Mouse (Mus musculus) heart, adult 8-10 months (tissue): Measurements from ENCODE around the gene Ppp1r12a. TPM values are rescaled to one million over a fixed set of nuclear protein-coding genes. Genes with fewer than 3 reads are reported as not detected.

Experiments used
- DNase-seq: peaks from one replicate; pipeline ENCODE4 v3.0.0; 2022; ENCODE audit warnings: low spot score
- total RNA-seq, 4 experiments: library from RNA; stranded (reverse); gene quantifications; 2 replicates each; pipeline ENCODE4 v1.2.4; 2022

Gene Ppp1r12a
- total RNA-seq, 4 experiments from 2014 or later = 53.4 to 61.5 (median 57.1) TPM

- no peak for DNase-seq
These were observed 129.9 kb downstream of the Ppp1r12a start for GRCm38 (mm10) chr10:108291688-108292471.

DNA sequence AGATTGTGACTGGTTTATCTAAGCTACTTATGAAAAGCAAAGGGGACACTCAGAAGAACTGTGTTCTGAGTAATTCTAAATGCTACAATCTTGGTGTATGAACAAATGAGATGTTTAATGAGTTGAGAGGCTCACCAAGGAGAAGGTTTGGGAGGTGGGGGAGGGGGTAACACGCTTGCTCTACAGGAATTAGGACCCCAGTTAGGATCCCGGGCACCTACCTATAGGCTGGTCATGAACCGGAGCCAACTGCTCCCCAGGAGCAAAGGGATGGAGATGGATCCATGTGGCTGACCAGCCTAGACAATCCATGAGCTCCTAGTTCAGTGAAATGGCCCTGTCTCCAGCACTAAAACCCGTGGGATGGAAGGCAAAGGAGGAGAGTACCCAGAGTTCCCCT, 130.7 kb downstream of the Ppp1r12a start:
- no peak for DNase-seq

DNA sequence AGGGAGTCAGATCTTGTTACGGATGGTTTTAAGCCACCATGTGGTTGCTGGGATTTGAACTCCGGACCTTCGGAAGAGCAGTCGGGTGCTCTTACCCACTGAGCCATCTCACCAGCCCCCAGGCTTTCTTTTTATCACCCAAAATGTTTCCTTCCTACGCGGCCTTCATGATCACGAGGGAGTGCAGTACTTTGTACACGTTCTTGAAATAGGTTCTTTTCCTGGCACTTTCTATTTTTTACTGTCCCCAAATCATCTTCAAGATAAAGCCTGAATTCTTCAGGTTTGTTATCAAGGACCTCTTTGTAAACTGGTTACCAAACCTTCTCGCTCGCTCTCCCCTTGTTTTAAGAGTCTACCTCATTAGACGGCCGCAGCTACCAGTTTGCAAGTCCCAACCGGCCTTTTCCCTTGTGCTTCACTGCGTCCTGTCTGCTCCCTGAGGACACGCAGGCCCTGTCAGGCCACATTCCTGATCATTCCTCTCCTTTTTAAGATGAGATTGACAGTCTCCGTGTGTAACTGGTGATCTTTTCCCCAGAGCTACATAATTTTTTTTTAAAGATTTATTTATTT, 131.7 kb downstream of the Ppp1r12a start:
- no peak for DNase-seq

GRCm38 (mm10) chr10:108294766-108295165, 132.8 kb downstream of the Ppp1r12a start:
- DNase-seq = no peak

DNA sequence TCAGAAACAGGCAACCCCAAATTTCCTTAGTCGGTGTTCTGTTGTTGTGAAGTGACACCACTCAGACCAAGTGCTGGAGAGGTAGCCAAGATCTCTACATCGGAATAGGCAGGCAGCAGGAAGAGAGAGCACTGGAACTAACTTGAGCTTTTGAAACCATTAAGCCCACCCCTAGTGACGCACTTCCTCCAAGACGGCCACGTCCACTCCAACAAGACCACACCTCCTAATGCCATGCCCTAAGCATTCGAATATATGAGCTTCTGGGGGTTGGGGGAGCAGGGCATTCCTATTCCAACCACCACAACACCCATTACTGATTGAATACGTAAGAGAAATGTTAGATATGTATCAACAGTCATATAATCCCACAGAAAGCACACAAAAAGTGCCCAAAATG, 134.5 kb downstream of the Ppp1r12a start:
- no peak for DNase-seq

DNA sequence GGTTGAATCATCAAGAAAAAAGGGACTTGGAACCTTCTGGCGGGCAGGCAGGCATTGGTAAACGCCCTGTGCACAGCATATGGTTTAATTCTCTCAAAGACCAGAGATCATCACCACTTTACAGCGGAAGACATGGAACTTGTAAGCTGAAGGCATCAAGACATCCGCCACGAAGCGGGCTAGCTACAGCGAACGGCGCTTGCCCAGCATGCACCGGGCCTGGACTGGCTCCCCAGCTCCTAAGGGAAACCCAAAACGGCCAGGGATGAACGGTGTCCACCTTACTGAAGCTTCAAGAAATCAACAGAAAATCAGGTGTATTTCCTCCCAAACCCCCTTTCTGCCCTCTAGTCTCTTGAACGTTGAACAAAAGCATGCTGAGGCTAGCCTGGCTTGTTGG, 136.3 kb downstream of the Ppp1r12a start:
- no peak for DNase-seq

GRCm38 (mm10) chr10:108298841-108299545, 137.0 kb downstream of the Ppp1r12a start:
- DNase-seq = no peak

DNA sequence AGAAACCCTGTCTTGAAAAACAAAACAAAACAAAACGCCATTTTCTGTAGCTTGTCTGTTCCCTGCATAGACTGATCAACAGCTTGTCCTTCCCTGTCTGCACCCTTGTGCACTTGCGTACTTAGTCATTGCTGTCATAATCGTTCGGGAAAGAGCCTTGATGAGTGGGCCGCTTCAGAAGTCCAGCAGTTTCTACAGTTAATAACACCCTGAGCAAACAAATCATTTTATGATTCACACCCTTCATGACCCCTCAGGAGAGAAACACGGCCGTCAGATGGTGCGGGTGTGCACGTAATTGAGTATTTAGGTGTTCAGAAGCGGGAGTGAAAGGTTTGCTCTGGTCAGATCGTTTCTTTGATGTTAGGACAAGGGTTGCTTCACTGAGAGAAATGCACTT, 137.8 kb downstream of the Ppp1r12a start:
- no peak for DNase-seq

- peak; percentile 70 for DNase-seq
These were observed 138.8 kb downstream of the Ppp1r12a start for GRCm38 (mm10) chr10:108300843-108301242.

- no peak for DNase-seq
These were observed 145.8 kb downstream of the Ppp1r12a start for GRCm38 (mm10) chr10:108307772-108308171.

- no peak for DNase-seq
These were observed 148.2 kb downstream of the Ppp1r12a start for GRCm38 (mm10) chr10:108310195-108310594.

DNA sequence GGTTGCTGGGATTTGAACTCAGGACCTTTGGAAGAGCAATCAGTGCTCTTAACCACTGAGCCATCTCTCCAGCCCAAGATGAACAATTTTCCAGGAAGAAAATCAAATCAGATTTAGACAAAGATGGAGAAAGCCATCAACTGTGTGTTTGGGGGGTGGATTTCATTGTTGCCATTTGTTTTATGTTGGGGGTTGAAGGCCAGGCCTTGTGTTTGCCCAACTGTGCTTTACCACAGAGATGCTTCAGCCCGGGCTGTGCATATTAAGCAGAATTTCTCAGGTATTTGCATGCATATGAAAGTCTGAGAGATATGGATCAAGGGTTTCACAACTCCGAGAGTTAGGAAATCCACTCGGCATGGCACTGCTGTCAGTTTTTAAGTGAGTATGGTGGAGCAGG, 149.4 kb downstream of the Ppp1r12a start:
- DNase-seq = no peak

- no peak for DNase-seq
These were observed 151.9 kb downstream of the Ppp1r12a start for GRCm38 (mm10) chr10:108313845-108314244.

- DNase-seq = no peak
These were observed 152.4 kb downstream of the Ppp1r12a start for GRCm38 (mm10) chr10:108314396-108314795.

DNA sequence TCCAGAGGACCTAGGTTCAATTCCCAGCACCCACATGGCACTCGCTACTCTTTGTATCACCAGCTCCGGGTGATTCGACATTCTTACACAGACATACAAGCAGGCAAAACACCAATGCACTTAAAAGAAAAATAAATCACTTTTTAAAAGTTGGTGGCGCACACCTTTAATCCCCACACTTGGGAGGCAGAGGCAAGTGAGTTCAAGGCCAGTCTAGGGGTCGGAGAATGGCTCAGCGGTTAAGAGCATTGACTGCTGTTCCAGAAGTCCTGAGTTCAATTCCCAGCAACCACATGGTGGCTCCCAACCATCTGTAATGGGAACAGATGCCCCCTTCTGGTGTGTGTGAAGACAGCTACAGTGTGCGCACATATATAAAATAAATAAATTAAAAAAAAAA, 153.2 kb downstream of the Ppp1r12a start:
- no peak for DNase-seq

DNA sequence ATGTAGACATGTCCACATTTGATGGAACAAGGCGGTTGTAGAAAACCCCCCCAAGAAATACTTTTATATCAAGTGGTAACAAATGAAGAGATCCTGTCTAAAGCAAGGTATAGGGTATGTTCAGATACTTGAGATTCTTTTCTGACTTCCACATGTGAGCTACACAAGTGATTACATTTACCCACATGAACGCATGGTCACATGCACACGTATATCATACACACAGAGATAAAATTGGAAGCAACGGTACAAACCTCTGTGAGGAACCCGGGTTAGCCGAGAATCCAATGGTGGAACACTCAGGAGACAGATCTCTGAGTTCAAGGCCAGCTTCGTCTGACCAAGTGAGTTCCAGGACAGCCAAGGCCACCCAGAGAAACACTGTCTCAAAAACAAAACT, 166.4 kb downstream of the Ppp1r12a start:
- DNase-seq = no peak

DNA sequence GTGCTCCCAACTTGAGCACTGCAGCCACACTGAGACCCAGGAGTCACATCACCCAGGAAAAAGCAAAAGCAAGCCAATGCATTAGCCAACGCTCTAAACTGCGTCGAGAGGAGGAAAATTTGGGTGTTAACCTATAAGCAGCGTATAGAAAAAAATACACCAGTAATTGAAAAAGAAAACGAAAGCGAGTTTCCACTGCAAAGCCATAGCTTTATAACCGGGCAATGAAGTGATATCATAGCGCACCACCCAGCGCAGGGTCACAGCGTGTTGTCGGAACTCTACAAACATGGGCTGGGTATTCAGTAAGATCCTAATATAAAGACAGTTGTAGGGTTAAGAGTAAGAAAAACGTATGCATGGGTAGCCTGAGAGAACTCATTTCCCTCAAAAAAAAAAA, 167.0 kb downstream of the Ppp1r12a start:
- DNase-seq = no peak

- no peak for DNase-seq
These were observed 167.8 kb downstream of the Ppp1r12a start for GRCm38 (mm10) chr10:108329771-108330170.

GRCm38 (mm10) chr10:108330964-108331363, 169.0 kb downstream of the Ppp1r12a start:
- no peak for DNase-seq

DNA sequence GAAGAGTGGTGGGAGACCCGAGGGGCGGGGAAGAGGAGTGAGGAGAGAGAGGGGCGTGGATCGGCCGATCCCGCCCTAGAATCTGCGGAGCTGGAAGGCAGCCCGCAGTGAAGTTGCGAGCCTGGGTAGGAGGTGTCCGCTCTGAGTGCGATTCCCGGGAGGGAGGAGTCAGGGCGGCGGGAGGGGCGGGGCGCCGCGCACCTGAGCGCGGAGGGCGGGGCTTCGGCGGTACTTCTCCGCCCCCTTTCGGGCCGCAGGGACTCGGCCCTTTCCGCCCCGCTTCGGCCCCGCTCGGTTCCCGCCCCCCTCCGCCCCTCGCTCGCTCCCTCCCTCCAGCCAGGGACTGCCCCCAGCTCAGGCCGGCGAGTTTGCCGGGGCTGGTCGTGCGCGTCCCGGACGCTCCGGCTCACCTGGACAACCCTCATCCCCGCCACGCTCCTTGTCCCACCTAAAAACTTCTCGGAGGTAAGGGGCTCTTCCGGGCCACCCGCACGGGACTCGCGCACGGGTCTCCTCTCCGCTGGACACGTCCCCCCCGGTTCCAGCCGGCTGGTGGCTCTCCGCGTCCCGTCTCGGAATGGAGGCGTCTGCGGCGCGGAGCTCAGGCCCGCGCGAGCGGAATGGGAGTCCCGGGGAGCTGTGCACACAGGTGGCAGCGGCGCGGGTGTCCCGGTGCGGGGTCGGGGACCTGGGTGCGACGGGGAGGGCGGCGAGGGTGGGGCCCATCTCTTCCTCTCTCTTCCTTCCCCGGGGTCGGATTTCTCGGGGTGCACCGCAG, 170.0 kb downstream of the Ppp1r12a start, which contains the start of gene Pawr:
Gene Pawr (plus strand): TSS at position 338 of the 778 bp plus-strand sequence.
- peak; percentile 26 for DNase-seq

DNA sequence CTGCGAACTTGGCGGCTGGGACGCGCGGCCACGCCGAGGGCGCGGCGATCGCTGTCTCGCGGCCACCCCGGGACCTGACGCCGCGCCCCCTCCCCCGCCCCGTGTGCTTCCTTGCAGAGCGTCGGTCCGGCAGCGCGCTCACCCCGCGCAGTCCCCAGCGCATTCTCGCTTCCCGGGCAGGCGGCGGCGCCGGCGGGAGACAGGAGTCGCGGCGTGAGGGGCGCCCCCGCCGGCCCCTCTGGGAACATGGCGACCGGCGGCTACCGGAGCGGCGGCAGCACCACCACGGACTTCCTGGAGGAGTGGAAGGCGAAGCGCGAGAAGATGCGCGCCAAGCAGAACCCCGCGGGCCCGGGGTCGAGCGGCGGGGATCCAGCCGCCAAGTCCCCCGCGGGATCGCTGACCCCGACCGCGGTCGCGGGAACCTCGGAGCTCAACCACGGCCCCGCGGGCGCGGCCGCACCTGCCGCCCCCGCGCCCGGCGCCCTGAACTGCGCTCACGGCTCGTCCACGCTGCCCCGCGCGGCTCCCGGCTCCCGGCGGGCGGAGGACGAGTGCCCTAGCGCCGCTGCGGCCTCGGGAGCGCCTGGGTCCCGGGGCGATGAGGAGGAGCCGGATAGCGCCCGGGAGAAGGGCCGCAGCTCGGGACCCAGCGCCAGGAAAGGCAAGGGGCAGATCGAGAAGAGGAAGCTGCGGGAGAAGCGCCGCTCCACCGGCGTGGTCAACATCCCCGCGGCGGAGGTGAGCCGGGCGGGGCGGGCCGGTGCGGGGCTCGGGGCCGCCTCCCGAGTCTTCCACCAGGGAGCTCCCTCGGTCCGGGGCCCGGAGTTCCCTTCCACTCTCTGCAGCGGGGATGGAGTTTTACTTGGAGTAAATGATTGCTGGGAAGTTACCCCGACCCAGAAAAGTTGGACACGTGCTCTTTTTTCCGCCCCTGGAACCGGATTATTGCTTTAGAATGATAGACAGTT, 170.9 kb downstream of the Ppp1r12a start:
- DNase-seq = peak; percentile 23
